Mouse (Mus musculus) megakaryocyte, embryonic 14.5 days (primary cell): ENCODE results near the gene Pth.

Experiments
- FLI1 ChIP-seq: IDR thresholded peaks from 2 replicates; pipeline ENCODE4 v1.6.1; 2012; ENCODE audit warnings: low read length, inconsistent platforms, mixed read lengths
- GATA1 ChIP-seq: IDR thresholded peaks from 3 replicates; pipeline ENCODE4 v1.6.1; 2012; ENCODE audit warnings: mixed read lengths, low read length, inconsistent platforms, borderline replicate concordance

DNA sequence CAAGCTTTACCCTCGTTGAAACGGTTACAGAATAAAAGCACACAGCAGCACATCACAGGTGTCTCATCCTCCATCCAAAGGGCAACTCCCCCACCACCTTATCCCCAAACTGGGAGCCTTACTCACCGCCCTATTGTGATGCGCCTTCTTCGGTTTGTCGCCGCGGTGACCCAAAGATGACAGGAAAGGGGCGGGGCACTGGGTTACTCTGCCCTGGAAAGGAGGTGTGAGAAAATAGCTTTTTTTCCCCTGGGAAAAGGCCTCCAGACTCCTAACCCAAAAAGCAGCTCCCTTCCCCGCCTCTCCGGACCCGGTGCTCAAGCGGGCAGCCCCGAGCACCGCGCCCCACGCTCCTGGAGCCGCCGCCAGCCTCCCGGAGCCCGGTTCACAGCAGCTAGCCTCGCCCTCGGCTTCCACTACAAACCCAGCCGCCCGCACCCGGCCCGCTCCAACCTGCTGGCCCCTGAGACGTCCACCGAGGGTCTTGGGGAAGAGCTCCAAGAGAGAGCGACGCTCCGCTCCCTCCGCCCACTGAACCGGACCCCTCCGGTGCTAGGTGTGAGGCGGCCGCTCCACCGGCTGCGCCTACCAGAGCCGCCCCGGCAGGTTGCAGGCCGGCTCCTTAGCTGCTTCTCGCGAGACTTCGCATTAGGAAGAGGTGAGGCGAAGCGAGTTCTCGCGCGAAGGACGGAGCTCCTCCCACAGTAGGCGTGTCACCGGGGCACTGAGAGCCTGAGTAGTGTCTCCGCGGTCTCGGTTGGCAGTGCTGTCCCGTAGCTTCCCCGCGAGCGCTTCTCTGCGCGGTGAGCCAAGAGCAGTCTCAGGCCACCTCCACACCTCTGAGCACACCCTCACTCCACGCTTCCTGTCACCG is 19.4 kb downstream of the Pth start, which contains the start of gene Btbd10:
- no peak for TF ChIP-seq GATA1
- TF ChIP-seq FLI1 = no peak
